9 mouse cellular contexts compared by ENCODE assay signal in genomic region chr4:137487286-137488000, GRCm38 (mm10). TPM values are rescaled to one million over a fixed set of nuclear protein-coding genes. Genes with fewer than 3 reads are reported as not detected.
DNase-seq lines count a peak whose midpoint lies in the region; ATAC-seq and TF ChIP-seq lines count a peak whose summit lies in the region.
"Had no signal": no experiment of that assay in that cellular context is flagged by ENCODE, and none has a peak within 500 bp of the region (broad histone marks: within the 10 kb centered on the region; RNA-seq: fewer than 3 reads in every experiment).

No protein-coding gene starts in this region.

- H3K9me3 ChIP-seq in lung, embryonic 16.5 days (ENCODE audit: control insufficient read depth, low read length), result no peaks in the 10 kb centered on the region

- no peak for TF ChIP-seq POLR2A in kidney, adult 2 months (IDR thresholded peaks at IDR 0.05; ENCODE audit: low read depth, low read length)

- peak; percentile 58 for DNase-seq in ovary, postnatal 14 days (ENCODE audit: low spot score)
- no peak for DNase-seq in ovary, adult 18-20 months (ENCODE audit: low spot score)
- peak; percentile 99 for DNase-seq in heart, adult 11 months
- DNase-seq in kidney, adult 2 months, result peak; percentile 89
- no peak for DNase-seq in natural killer cell, adult 2 months (ENCODE audit: low spot score in 2 of 2)
- DNase-seq in left cerebral cortex, adult 9 months (ENCODE audit: low spot score in 2 of 2), result no peak
- DNase-seq in thymus, postnatal 0 days (ENCODE audit: low spot score), result no peak

- H3K4me3 ChIP-seq in kidney, adult 2 months (ENCODE audit: insufficient read depth, low read depth, low read length), result no peak overlapping the region
- no peak overlapping the region for H3K4me3 ChIP-seq in lung, embryonic 16.5 days (ENCODE audit: low read length)

- WGBS in kidney, adult 2 months, result 48% methylated on average over 10 of the region's 10 CpGs
- WGBS in lung, embryonic 16.5 days, result 30% methylated on average over 10 of the region's 10 CpGs

- peak overlapping the region; percentile 59 for H3K9ac ChIP-seq in lung, embryonic 16.5 days (ENCODE audit: low read length)

- H3K4me2 ChIP-seq in lung, embryonic 16.5 days (ENCODE audit: low read depth, low read length), result peak overlapping the region; percentile 30; the same call in 1 of the 2 replicates

- no peaks in the 10 kb centered on the region for H3K36me3 ChIP-seq in kidney, adult 2 months (ENCODE audit: control insufficient read depth, insufficient read depth, low read length)
- H3K36me3 ChIP-seq in lung, embryonic 16.5 days (ENCODE audit: control insufficient read depth, insufficient read depth, low read length), result no peaks in the 10 kb centered on the region

- H3K4me1 ChIP-seq in kidney, adult 2 months (ENCODE audit: control insufficient read depth, insufficient read depth, low read length), result peaks cover 29% of the 10 kb centered on the region
- peaks cover 75% of the 10 kb centered on the region for H3K4me1 ChIP-seq in lung, embryonic 16.5 days (replicated peaks; ENCODE audit: control insufficient read depth, insufficient read depth, low read length)

- no peaks in the 10 kb centered on the region for H3K27me3 ChIP-seq in kidney, adult 2 months (replicated peaks; ENCODE audit: control insufficient read depth, insufficient read depth, low read length)
- no peaks in the 10 kb centered on the region for H3K27me3 ChIP-seq in lung, embryonic 16.5 days (ENCODE audit: control insufficient read depth, insufficient read depth, low read depth, low read length)

- TF ChIP-seq CTCF in kidney, adult 2 months (conservative IDR thresholded peaks at IDR 0.05; ENCODE audit: insufficient read depth, insufficient read length, low read depth, low read length), result no peak

- peak; percentile 69 for ATAC-seq in lung, embryonic 16.5 days (ENCODE audit: low read depth)

- H3K27ac ChIP-seq in kidney, adult 2 months (ENCODE audit: insufficient read depth, low read depth, low read length), result peak overlapping the region; percentile 82
- H3K27ac ChIP-seq in lung, embryonic 16.5 days (ENCODE audit: low read length), result peak overlapping the region; percentile 84
- H3K27ac ChIP-seq: macrophage had no signal

RNA-seq across cellular contexts. Expression of gene Hspg2, which starts 18.9 kb away (rescaled TPM):
- polyA plus RNA-seq in kidney, adult 2 months (2012; rRNA removed), result 29.7 and 34.7 TPM in 2 replicates
- 34.7 and 35.2 TPM in 2 replicates for polyA plus RNA-seq in lung, embryonic 16.5 days (2015; fragmentation: Nextera tagmentation; extraction: Ambion mirVana)
- polyA plus RNA-seq in thymus, postnatal 0 days (2015; fragmentation: Nextera tagmentation; extraction: Ambion mirVana), result 4.0 and 4.1 TPM in 2 replicates

RNA-seq across cellular contexts. Expression of gene 1700013G24Rik, which starts 34.4 kb away (rescaled TPM):
- 0.22 and 0.46 TPM in 2 replicates for polyA plus RNA-seq in kidney, adult 2 months (2012; rRNA removed)
- not detected in 2 replicates for polyA plus RNA-seq in lung, embryonic 16.5 days (2015; fragmentation: Nextera tagmentation; extraction: Ambion mirVana)
- not detected in 2 replicates for polyA plus RNA-seq in thymus, postnatal 0 days (2015; fragmentation: Nextera tagmentation; extraction: Ambion mirVana)
- polyA plus RNA-seq: macrophage had no signal

RNA-seq across cellular contexts. Expression of gene Cela3b, which starts 57.1 kb away (rescaled TPM):
- not detected in 2 replicates for polyA plus RNA-seq in kidney, adult 2 months (2012; rRNA removed)
- not detected in 2 replicates for polyA plus RNA-seq in lung, embryonic 16.5 days (2015; fragmentation: Nextera tagmentation; extraction: Ambion mirVana)
- 0.40 TPM in 1 of 2 replicates, not detected in the other for polyA plus RNA-seq in thymus, postnatal 0 days (2015; fragmentation: Nextera tagmentation; extraction: Ambion mirVana)
- polyA plus RNA-seq: macrophage had no signal

Comparison
In these comparisons a context has a peak if more than half of its experiments do, and no peak if none do; other contexts are left out.
1. DNase-seq: peak in ovary, postnatal 14 days (single experiment), heart, adult 11 months (single experiment) and kidney, adult 2 months (single experiment); none in ovary, adult 18-20 months (single experiment), natural killer cell, adult 2 months (0 of 2), left cerebral cortex, adult 9 months (0 of 2) and thymus, postnatal 0 days (single experiment).